Mouse (Mus musculus) testis, postnatal 14 days (tissue): ENCODE results near the gene Hao2.

Experiments
- DNase-seq: peaks from one replicate; pipeline ENCODE4 v3.0.0; 2021; ENCODE audit warnings: low spot score

Hao2 gene

DNA sequence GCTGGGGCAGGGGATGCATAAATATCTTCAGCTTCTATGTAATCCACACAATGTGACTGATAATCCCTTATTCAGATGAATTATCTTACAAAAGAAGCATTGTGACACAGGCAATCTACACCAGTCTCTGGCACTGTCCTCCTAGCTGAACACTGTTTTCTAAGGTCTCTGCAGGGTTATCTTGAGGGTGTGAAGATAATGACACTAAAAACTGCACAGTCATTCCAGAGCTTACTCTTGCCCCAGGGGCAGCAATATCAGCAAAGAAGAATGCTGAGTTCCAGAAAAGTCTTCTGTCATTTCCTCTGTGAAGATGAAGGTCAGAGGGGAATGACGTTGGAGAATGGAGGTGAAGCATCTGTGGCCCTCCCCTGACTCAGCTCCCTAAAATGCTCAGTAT is 36.1 kb downstream of the Hao2 start:
- DNase-seq = no peak

DNA sequence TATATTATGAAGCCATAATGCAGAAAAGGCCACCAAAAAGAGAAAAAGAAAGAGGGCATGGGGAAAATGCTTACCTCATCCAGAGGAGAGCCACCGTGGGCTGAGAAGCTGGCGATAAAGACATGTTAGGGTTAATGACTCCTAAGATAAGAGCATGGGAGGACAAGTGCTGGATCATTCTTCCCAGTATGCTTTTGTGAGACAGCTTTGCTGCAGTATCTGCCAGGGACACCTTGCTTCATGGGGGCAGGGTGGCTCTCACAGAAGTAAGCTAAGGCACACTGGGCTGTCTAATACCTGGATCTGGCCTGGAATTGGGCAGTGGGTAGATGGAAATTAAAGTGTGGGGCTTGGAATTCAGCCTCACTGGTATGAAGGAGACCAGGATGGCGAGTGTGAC is 37.9 kb downstream of the Hao2 start:
- no peak for DNase-seq

DNA sequence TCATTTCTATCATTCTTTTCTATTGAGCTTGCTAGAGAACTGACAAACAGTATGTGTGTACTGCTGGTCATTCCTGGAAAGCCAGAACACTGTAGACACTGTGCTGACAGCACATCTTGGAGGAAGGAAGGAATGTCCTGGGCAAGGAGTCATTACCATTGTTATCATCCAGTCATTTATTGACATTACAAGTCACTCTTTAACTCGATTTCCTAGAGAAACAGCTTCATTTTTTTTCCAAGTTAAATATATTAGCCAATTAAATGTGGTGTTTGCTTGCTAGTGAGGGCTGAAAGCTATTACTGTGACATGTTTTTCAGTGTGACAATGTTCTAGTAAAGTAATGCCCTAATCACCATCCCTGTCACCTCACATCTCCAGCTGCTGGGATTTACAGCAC is 39.4 kb downstream of the Hao2 start:
- DNase-seq = no peak

DNA sequence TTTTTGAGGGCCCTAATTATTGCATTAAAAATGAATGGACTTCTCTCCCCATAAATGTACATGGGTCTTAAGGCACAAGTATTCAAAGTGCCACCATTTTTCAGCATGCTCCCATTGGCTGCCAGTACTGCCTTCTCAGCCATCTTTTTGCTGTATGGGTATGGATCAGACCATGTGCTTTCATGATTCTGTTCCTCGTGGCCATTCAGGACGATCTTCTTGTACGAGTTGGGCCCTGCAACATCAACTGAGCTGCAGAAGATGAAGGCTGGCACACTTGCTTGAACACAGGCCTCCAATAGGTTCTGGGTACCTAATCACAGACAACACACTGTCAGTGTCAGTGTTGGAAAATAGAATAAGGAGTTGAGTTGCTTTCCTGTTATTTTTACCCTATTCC is 40.0 kb downstream of the Hao2 start:
- DNase-seq = no peak

DNA sequence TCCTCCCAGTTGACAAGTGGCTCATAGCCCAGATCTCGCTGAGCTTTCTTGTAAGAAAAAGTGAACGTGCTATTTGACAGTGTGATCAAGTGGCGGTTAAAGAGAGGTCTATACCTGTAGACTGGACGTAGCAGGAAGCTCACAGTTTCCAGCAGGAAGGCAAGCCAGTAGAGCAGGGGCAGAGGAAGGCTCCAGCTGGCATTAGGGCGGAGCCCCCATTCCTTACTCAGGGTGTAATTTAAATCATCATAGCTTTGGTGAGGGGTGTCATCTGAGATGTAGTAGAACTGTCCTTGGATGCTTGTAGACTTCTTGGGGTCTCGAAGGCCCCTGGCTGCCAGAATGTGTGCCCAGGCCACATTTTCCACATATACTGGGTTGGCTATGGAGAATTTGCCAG is 40.4 kb downstream of the Hao2 start:
- DNase-seq = no peak

DNA sequence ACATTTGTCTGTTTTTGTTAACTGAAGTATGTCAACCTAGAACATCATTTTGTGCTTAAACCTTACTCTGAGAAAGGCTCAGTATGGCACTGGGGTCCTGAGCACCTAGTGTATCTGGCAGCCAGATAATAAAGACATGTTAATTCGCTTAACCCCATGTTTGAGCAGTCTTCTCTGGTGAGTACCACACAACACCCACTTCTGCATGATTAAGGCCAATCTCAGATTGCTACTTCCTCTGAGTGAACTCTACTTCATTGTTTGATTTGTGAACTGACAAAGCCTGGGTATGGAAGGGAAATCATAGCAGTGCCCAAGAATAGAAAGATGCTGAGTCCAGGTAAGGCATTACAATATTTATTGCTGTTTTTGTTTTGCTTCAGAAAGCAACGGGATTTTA is 41.2 kb downstream of the Hao2 start:
- DNase-seq = no peak

DNA sequence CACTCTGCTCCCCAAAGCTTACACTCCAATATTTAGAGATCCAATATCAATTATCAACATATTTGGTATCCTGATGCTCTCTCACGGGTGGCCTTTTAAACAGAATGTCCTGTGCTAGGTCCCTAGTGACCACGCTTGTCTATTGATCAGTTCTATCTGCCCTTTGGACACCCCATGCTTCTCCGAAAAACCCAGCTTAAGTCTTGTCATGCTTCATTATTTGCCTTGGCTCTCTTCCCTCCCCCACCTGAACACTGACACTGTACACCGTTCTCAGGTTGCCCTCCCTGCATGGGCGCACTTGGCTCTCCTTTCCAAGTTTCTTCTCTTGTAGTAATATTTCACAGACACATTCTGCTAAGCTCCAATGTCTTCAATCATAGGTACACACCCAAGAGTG is 42.8 kb downstream of the Hao2 start:
- no peak for DNase-seq

DNA sequence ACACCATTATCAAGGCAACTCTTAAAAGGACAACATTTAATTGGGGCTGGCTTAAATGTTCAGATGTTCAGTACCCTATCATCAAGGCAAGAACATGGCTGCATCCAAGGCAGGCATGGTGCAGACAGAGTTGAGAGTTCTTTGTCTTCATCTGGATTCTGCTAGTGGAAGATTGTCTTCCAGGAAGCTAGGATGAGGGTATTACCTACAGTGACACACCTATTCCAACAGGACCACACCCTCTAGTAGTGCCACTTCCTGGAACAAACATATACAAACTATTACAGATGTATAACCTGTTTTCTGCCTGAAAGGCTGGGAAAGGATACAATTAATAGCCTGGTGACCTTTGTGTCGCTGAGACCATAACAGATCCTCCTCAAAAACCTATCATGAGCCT is 44.1 kb downstream of the Hao2 start:
- DNase-seq = no peak
